Mouse (Mus musculus) embryonic facial prominence, embryonic 14.5 days (tissue): Measurements from ENCODE around the gene Srebf2. TPM values are rescaled to one million over a fixed set of nuclear protein-coding genes. Genes with fewer than 3 reads are reported as not detected.
A peak's percentile ranks its signal among the peaks of the same experiment; 100 is the strongest.

ENCODE experiments used
- ATAC-seq: fragments of 200-750 bp; cut with Nextera tagmentation; 2 replicates; pipeline ENCODE4 v1.8.0; 2017; ENCODE audit warnings: low read depth, moderate number of reproducible peaks, moderate TSS enrichment
- DNase-seq: peaks from one replicate; pipeline ENCODE4 v3.0.0-alpha.2; 2015; ENCODE audit warnings: low spot score
- H3K27ac ChIP-seq: fragments of 300-500 bp; sonication (generic); replicated peaks from 2 replicates; pipeline ENCODE4 v1.5.1; 2014; ENCODE audit warnings: low read depth, mild to moderate bottlenecking, low read length, moderate library complexity
- H3K27me3 ChIP-seq: fragments of 300-500 bp; sonication (generic); replicated peaks from 2 replicates; pipeline ENCODE4 v1.6.1; 2014; ENCODE audit warnings: low read length; ENCODE audit not compliant: control insufficient read depth, insufficient read depth
- H3K36me3 ChIP-seq: fragments of 300-500 bp; sonication (generic); 2 replicates; pipeline ENCODE4 v1.6.1; 2014; ENCODE audit warnings: low read length, mixed read lengths; ENCODE audit not compliant: control insufficient read depth, insufficient read depth
- H3K4me1 ChIP-seq: fragments of 300-500 bp; sonication (generic); 2 replicates; pipeline ENCODE4 v1.6.1; 2014; ENCODE audit warnings: antibody characterized with exemption, low read length; ENCODE audit not compliant: control insufficient read depth, insufficient read depth
- H3K4me2 ChIP-seq: fragments of 300-500 bp; sonication (generic); 2 replicates; pipeline ENCODE4 v1.6.1; 2014; ENCODE audit warnings: low read depth, mild to moderate bottlenecking, low read length, moderate library complexity, mixed read lengths
- H3K4me3 ChIP-seq: fragments of 300-500 bp; sonication (generic); 2 replicates; pipeline ENCODE4 v1.5.1; 2014; ENCODE audit warnings: low read depth, mild to moderate bottlenecking, low read length
- H3K9ac ChIP-seq: fragments of 300-500 bp; sonication (generic); 2 replicates; pipeline ENCODE4 v1.6.1; 2014; ENCODE audit warnings: low read depth, mild to moderate bottlenecking, low read length, moderate library complexity, mixed read lengths
- H3K9me3 ChIP-seq: fragments of 300-500 bp; sonication (generic); 2 replicates; pipeline ENCODE4 v1.6.1; 2016; ENCODE audit warnings: low read length; ENCODE audit not compliant: control insufficient read depth
- WGBS: fragments of 180-500 bp; shearing (Covaris S2); extraction: QIAGEN DNeasy Blood & Tissue Kit; methylation state at CpG from one replicate; pipeline ENCODE4 v1.1.7; 2014; 5-methylcytosine and 5-hydroxymethylcytosine counted together
- polyA plus RNA-seq: library from polyadenylated mRNA; unstranded; fragments of >200 nt; fragmentation: Nextera tagmentation; extraction: Ambion mirVana; gene quantifications from 2 replicates; pipeline ENCODE4 v1.2.1, GENCODE M21; 2014

Srebf2 gene
- polyA plus RNA-seq, 1 experiment from 2014 or later = 99.2 TPM

DNA sequence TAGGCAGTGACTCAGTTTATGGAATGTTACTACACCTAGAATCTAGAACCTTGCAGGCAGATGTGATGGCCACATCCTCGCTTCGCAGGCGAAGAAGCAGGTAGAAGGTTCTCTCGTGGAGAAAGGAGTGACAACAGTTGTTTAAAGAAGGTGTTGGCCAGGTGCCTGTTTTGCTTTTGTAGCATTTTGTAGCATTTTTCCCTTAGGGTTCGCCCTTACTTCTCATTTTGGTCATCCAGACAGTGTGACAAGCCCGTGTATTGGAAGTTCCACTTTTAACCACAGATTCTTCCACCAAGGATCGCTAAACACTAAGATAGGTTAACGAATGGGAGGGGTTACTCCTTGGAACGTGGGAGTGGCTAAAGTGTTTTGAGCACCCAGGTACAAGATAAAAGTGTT lies 1.5 kb downstream of the Srebf2 start:
- Histone ChIP-seq H3K9me3 (no peaks in the 10 kb centered on the region), H3K36me3 (0 out of 2 replicates have a peak, but pooled peaks cover 7% of the 10 kb centered on the region), H3K4me2 (peak overlapping the region; percentile 66), H3K9ac (peak overlapping the region; percentile 92), H3K27me3 (no peaks in the 10 kb centered on the region), H3K4me1 (peaks cover 24% of the 10 kb centered on the region; the same call in 1 of the 2 replicates), H3K4me3 (peak overlapping the region; percentile 89), H3K27ac (peak overlapping the region; percentile 97)
- WGBS = 23% methylated on average over 9 of the region's 9 CpGs
- DNase-seq = no peak
- ATAC-seq = no peak

DNA sequence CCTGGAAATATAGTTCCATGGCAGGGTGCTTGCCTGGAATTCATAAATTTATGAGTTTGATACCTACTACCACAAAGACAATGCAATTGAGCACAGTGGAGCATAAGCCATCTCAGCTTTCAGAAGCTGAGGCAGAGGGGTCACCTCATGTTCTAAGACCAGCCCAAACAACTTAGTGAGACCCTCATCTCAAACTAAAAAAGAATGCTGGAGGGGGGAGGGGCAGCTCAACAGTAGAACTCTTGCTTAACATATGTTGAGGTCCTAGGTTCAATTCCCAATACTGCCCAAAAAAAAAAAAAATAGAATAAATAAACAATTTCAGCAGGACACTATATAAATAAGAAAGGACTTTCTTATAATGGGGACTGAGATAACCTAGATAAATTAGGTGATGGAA lies 3.1 kb downstream of the Srebf2 start:
- no peak for ATAC-seq

DNA sequence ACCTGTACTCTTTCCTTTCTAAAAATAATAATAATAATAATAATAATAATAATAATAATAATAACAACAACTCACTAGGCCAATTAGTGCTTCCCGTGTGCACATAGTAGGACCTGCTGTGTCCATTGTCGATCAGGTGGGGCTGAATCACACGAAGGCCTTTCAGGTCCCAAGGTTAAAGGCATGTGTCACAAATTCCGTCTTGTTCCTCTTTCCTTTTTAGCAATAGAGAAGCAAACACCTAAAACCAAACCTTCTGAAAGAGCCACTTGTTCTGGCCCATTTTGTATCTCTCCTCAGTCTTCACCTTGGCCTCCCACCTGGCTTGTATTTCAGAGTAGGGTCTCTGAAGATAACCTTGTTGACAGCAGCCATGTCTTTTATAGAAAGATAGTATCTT lies 4.2 kb downstream of the Srebf2 start:
- Histone ChIP-seq H3K9me3 (no peaks in the 10 kb centered on the region), H3K36me3 (0 out of 2 replicates have a peak, but pooled peaks cover 7% of the 10 kb centered on the region), H3K4me2 (no peak overlapping the region), H3K27me3 (no peaks in the 10 kb centered on the region), H3K27ac (no peak overlapping the region), H3K9ac (no peak overlapping the region), H3K4me1 (peaks cover 22% of the 10 kb centered on the region; the same call in 1 of the 2 replicates), H3K4me3 (no peak overlapping the region)
- DNase-seq (no peak), ATAC-seq (no peak)
- WGBS = 89% methylated on average over 4 of the region's 4 CpGs

More for the DNA sequence above, 3.1 kb downstream of the Srebf2 start:
- no peak overlapping the region for H3K9ac ChIP-seq
- H3K9me3 ChIP-seq = no peaks in the 10 kb centered on the region
- no peaks in the 10 kb centered on the region for H3K27me3 ChIP-seq
- H3K4me2 ChIP-seq = no peak overlapping the region
- H3K27ac ChIP-seq = no peak overlapping the region
- no peak overlapping the region for H3K4me3 ChIP-seq
- DNase-seq = no peak
- H3K36me3 ChIP-seq = 0 out of 2 replicates have a peak, but pooled peaks cover 7% of the 10 kb centered on the region
- H3K4me1 ChIP-seq = peaks cover 24% of the 10 kb centered on the region; the same call in 1 of the 2 replicates

DNA sequence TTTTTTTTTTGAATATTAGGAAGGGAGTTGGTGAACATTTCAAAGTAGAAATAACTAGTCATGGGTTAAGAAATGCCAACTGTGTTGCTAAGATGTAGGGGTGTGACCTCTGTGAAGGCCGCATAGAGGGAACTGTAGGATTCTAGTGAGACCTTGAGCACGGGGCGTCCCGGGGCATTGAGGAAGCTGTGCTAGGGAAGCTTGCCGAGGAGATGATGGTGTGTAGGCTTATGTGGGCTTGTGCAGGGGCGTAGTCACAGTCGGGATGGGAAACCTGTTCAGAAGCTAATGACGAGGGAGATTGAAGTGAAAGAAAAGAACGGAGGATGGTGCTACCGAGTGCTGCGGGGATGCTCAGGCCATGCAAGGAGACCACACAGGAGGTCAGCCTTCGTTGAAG lies 5.0 kb downstream of the Srebf2 start:
- 0 out of 2 replicates have a peak, but pooled peaks cover 7% of the 10 kb centered on the region for H3K36me3 ChIP-seq
- no peak overlapping the region for H3K9ac ChIP-seq
- H3K9me3 ChIP-seq = no peaks in the 10 kb centered on the region
- H3K4me3 ChIP-seq = no peak overlapping the region
- no peak for ATAC-seq
- H3K27me3 ChIP-seq = no peaks in the 10 kb centered on the region
- no peak for DNase-seq
- WGBS = 82% methylated on average over 12 of the region's 12 CpGs
- peaks cover 19% of the 10 kb centered on the region; the same call in 1 of the 2 replicates for H3K4me1 ChIP-seq
- no peak overlapping the region for H3K4me2 ChIP-seq
- H3K27ac ChIP-seq = 0 out of 2 replicates have a peak overlapping the region, but pooled peaks have one; percentile 44

DNA sequence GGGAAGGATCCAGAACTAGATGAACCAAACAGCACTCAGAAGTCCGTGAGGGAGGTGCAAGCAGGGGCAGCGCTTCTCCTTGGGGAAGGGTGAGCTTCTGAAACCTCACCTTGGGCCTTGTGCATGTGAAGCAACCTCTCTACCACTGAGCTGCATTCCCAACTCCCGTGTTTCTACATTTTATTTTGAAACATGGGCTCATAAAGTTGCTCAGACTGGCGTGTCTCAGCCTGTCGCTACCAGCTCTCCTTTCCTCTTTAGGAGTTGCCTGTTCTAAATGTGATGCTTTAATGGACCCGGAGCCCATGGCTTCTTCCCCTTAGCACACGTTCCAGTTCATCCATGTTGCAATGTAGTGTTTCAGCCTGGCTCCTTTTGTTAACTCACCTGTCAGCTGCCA lies 5.5 kb downstream of the Srebf2 start:
- Histone ChIP-seq H3K4me1 (peaks cover 21% of the 10 kb centered on the region), H3K27me3 (no peaks in the 10 kb centered on the region), H3K4me2 (no peak overlapping the region), H3K36me3 (0 out of 2 replicates have a peak, but pooled peaks cover 7% of the 10 kb centered on the region), H3K27ac (0 out of 2 replicates have a peak overlapping the region, but pooled peaks have one; percentile 44), H3K9me3 (no peaks in the 10 kb centered on the region), H3K9ac (no peak overlapping the region), H3K4me3 (no peak overlapping the region)
- ATAC-seq (no peak), DNase-seq (no peak)
- 74% methylated on average over 7 of the region's 7 CpGs for WGBS

DNA sequence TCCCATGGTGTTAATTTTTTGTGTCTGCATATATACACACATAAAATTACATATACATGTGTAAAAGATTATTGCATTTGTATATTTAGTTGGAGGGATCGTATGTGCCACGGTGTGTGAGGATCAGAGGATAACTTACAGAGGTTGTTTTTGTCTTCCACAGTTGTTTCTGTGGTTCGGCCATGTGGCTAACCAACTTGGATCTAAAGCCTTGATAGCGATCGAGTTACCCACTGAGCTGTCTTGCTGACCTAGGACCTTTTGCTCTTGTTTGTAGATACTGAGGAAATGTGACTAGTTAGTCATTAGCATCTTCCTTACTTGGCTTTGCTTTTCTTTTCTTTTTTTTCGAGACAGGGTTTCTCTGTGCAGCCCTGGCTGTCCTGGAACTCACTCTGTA lies 9.3 kb downstream of the Srebf2 start:
- ATAC-seq = no peak
- no peaks in the 10 kb centered on the region for H3K27me3 ChIP-seq
- no peak for DNase-seq
- no peak overlapping the region for H3K9ac ChIP-seq
- H3K36me3 ChIP-seq = no peaks in the 10 kb centered on the region
- peaks cover 45% of the 10 kb centered on the region for H3K4me1 ChIP-seq
- WGBS = 83% methylated on average over 6 of the region's 6 CpGs
- no peak overlapping the region for H3K4me2 ChIP-seq
- no peak overlapping the region for H3K4me3 ChIP-seq
- no peaks in the 10 kb centered on the region for H3K9me3 ChIP-seq
- no peak overlapping the region for H3K27ac ChIP-seq

DNA sequence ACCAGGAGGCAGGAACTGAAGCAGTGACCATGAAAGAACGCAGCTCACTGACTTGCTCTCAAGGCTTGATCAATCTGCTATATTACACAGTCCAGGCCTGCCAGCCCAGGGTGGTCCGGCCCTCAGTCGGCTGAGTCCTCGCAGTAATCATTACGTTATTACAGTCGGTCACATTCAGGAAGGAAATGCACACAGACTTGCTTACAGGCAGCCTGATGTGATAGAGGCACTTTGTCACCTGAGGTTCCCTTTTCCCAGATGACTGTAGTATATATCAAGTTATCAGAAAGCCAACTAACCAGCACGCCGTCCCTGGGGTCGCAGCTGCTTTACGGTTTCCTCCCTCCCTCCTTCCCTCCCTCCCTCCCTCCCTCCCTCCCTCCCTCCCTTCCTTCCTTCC lies 9.9 kb downstream of the Srebf2 start:
- H3K4me1 ChIP-seq = peaks cover 48% of the 10 kb centered on the region
- no peak for DNase-seq
- no peaks in the 10 kb centered on the region for H3K36me3 ChIP-seq
- peak overlapping the region; percentile 44; the same call in 1 of the 2 replicates for H3K27ac ChIP-seq
- no peak overlapping the region for H3K4me2 ChIP-seq
- WGBS = 81% methylated on average over 10 of the region's 10 CpGs
- no peak overlapping the region for H3K9ac ChIP-seq
- H3K27me3 ChIP-seq = no peaks in the 10 kb centered on the region
- no peaks in the 10 kb centered on the region for H3K9me3 ChIP-seq
- H3K4me3 ChIP-seq = no peak overlapping the region
- ATAC-seq = no peak

DNA sequence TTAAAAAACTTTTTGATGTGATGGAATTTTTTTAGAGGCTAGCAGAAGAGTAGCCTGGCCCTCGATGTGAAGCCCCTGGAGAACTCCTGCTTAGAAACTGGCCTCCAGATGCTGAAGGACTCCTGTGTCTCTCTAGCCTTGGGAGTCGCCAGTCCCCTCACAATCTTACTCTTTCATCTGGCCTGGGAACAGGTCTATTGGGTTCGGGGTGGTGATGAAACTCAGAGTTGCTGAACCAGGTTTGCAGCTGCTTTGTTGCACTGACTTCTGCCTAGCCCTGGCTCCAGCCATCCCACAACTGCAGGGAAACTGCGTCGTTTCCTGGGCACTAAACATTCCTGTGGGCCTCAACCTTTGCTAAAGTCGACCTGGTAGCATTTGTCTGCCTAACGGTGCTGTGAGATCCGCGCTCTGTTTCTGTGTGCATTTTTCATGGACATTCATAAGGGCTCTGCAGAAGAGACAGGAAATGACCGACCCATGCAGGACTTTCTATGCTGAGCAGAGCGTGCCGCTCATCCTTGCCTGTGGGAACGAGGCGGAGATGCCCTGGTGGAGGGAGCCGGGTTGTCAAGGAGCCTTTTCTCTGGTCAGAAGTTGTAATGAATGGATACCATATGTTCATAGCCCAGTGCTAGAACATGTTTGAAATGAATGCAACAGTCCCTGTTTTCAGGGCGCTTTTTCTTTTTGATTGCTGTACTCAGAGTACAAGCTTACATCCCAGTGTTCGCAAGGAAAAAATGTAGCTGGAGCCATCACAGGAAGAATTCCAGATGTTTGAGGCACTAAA lies 11.5 kb downstream of the Srebf2 start:
- peak overlapping the region; percentile 66 for H3K27ac ChIP-seq
- no peak for ATAC-seq
- H3K27me3 ChIP-seq = no peaks in the 10 kb centered on the region
- no peaks in the 10 kb centered on the region for H3K36me3 ChIP-seq
- peaks cover 40% of the 10 kb centered on the region for H3K4me1 ChIP-seq
- H3K9me3 ChIP-seq = no peaks in the 10 kb centered on the region
- 32% methylated on average over 17 of the region's 17 CpGs for WGBS
- 0 out of 2 replicates have a peak overlapping the region, but pooled peaks have one; percentile 36 for H3K9ac ChIP-seq
- peak overlapping the region; percentile 13 for H3K4me2 ChIP-seq
- H3K4me3 ChIP-seq = no peak overlapping the region
- no peak for DNase-seq
